Comparison of ENCODE assay signal across 8 mouse cellular contexts in the genomic region with DNA sequence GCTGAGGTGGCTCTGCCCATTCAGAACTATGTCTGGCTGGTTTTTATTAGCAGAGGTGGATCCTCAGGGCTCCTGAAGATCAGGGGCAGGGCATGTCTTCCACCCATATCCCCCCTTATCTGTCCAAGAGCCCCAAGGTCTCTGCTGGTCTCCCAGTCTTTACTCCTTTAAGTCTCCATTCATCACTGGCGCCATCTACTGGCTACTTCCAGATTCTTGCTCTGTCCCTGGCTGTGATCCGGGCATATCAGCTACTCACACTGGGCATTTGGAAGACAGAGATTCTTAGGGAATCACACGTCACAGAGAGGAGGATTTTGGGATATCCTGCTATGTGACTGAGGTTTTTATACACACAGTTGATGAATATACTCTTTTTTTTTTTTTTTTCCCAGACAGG. TPM values are rescaled to one million over a fixed set of nuclear protein-coding genes. Genes with fewer than 3 reads are reported as not detected.
DNase-seq lines count a peak whose midpoint lies in the region; ATAC-seq and TF ChIP-seq lines count a peak whose summit lies in the region.

No protein-coding gene starts in this region.

- peak; percentile 73 for TF ChIP-seq CTCF in E14TG2a.4 (conservative IDR thresholded peaks at IDR 0.05; ENCODE audit: low read length)

- WGBS in large intestine, adult 2 months, result 12% methylated on average over 3 of the region's 3 CpGs

- peaks cover 30% of the 10 kb centered on the region for H3K4me1 ChIP-seq in E14TG2a.4 (replicated peaks; ENCODE audit: low read depth, low read length)

- H3K36me3 ChIP-seq in E14TG2a.4 (ENCODE audit: insufficient read depth, low read length), result no peaks in the 10 kb centered on the region

- peak; percentile 61 for DNase-seq in cerebellum, adult 11 months
- DNase-seq in cerebellum, adult 18-20 months, result peak; percentile 77 to 78
- peak; percentile 50 to 73 for DNase-seq in gastrocnemius, postnatal 4 days (ENCODE audit: low spot score in 2 of 2)
- DNase-seq in large intestine, adult 2 months (ENCODE audit: low read depth, low spot score), result peak; percentile 54
- peak; percentile 89 for DNase-seq in lung, postnatal 36 days
- peak; percentile 39 to 49 for DNase-seq in spleen, postnatal 36 days (ENCODE audit: low spot score in 2 of 2)

- no peak overlapping the region for H3K4me3 ChIP-seq in E14TG2a.4 (replicated peaks; ENCODE audit: low read length)

- H3K9me3 ChIP-seq in E14TG2a.4 (ENCODE audit: low read length), result no peaks in the 10 kb centered on the region

- no peak for ATAC-seq in cerebellum, adult (ENCODE audit: insufficient number of reproducible peaks, low FRiP score, low TSS enrichment)

- H3K27me3 ChIP-seq in E14TG2a.4 (ENCODE audit: insufficient read depth, low read length), result peaks cover 51% of the 10 kb centered on the region

RNA-seq across cellular contexts. Expression of a gene that starts 25.6 kb away (rescaled TPM):
- 10 to 100 TPM; 48.2 to 53.3 TPM for total RNA-seq in gastrocnemius, postnatal 4 days (2021)
- polyA plus RNA-seq in large intestine, adult 2 months (2012; rRNA removed), result 20.1 and 21.8 TPM in 2 replicates

RNA-seq across cellular contexts. Expression of a gene that starts 32.9 kb away (rescaled TPM):
- total RNA-seq in gastrocnemius, postnatal 4 days (2021), result 100 to 1,000 TPM; 115 to 148 TPM
- polyA plus RNA-seq in large intestine, adult 2 months (2012; rRNA removed), result 221 and 379 TPM in 2 replicates

RNA-seq across cellular contexts. Expression of a gene that starts 41.5 kb away (rescaled TPM):
- 10 to 100 TPM; 64.7 to 71.9 TPM for total RNA-seq in gastrocnemius, postnatal 4 days (2021)
- polyA plus RNA-seq in large intestine, adult 2 months (2012; rRNA removed), result 77.1 and 77.4 TPM in 2 replicates
